Mouse (Mus musculus) urinary bladder, postnatal 25 days (tissue): ENCODE measurements at regions not wholly inside any gene's neighbourhood (a gene's known extent, or its start where the extent isn't known, plus 50 kb on each side); places are given as distances from the start of the nearest gene placed in this dataset.
A peak's percentile ranks its signal among the peaks of the same experiment; 100 is the strongest.

Experiments used
- DNase-seq: peaks from one replicate; pipeline ENCODE4 v3.0.0; 2022; ENCODE audit warnings: low spot score

GRCm38 (mm10) chr5:126724329-126724728 lies 517.3 kb upstream of the Tmem132c start:
- DNase-seq: no peak

- peak; percentile 45 for DNase-seq
These were observed 508.1 kb upstream of the Tmem132c start for GRCm38 (mm10) chr5:126733470-126733869.

GRCm38 (mm10) chr5:126735733-126736132 lies 505.9 kb upstream of the Tmem132c start:
- DNase-seq: no peak

- no peak for DNase-seq
These were observed 503.9 kb upstream of the Tmem132c start for GRCm38 (mm10) chr5:126737681-126738080.

GRCm38 (mm10) chr5:126740861-126741410 lies 500.7 kb upstream of the Tmem132c start:
- no peak for DNase-seq

GRCm38 (mm10) chr5:126755107-126755506 lies 486.5 kb upstream of the Tmem132c start:
- DNase-seq: no peak

- no peak for DNase-seq
These were observed 476.4 kb upstream of the Tmem132c start for GRCm38 (mm10) chr5:126765037-126765707.

GRCm38 (mm10) chr5:126769031-126769430 lies 472.6 kb upstream of the Tmem132c start:
- DNase-seq: no peak

- peak; percentile 31 for DNase-seq
These were observed 453.6 kb upstream of the Tmem132c start for GRCm38 (mm10) chr5:126787706-126788610.

GRCm38 (mm10) chr5:126799698-126800279 lies 441.8 kb upstream of the Tmem132c start:
- DNase-seq: no peak

GRCm38 (mm10) chr5:126806656-126807055 lies 435.0 kb upstream of the Tmem132c start:
- no peak for DNase-seq

- no peak for DNase-seq
These were observed 425.5 kb upstream of the Tmem132c start for GRCm38 (mm10) chr5:126816069-126816468.

- no peak for DNase-seq
These were observed 406.2 kb upstream of the Tmem132c start for GRCm38 (mm10) chr5:126835440-126835839.

- no peak for DNase-seq
These were observed 399.0 kb upstream of the Tmem132c start for GRCm38 (mm10) chr5:126842606-126843005.

GRCm38 (mm10) chr5:126862078-126862477 lies 379.5 kb upstream of the Tmem132c start:
- DNase-seq: no peak

- DNase-seq: no peak
These were observed 365.8 kb upstream of the Tmem132c start for GRCm38 (mm10) chr5:126875842-126876241.

GRCm38 (mm10) chr5:126890710-126891109 lies 350.9 kb upstream of the Tmem132c start:
- no peak for DNase-seq

GRCm38 (mm10) chr5:126893063-126893462 lies 348.5 kb upstream of the Tmem132c start:
- no peak for DNase-seq

GRCm38 (mm10) chr5:126910084-126910483 lies 331.5 kb upstream of the Tmem132c start:
- DNase-seq: no peak

GRCm38 (mm10) chr5:126917300-126917699 lies 324.3 kb upstream of the Tmem132c start:
- no peak for DNase-seq

GRCm38 (mm10) chr5:126933466-126933865 lies 308.1 kb upstream of the Tmem132c start:
- no peak for DNase-seq

GRCm38 (mm10) chr5:126944861-126945260 lies 296.7 kb upstream of the Tmem132c start:
- DNase-seq: no peak
